Mouse (Mus musculus): ENCODE results near the gene Pnma5. TPM values are rescaled to one million over a fixed set of nuclear protein-coding genes. Genes with fewer than 3 reads are reported as not detected.

The Pnma5 gene
- total and polyA plus RNA-seq, 3 experiments = 0.07 to 0.08 TPM; not detected in 1

DNA sequence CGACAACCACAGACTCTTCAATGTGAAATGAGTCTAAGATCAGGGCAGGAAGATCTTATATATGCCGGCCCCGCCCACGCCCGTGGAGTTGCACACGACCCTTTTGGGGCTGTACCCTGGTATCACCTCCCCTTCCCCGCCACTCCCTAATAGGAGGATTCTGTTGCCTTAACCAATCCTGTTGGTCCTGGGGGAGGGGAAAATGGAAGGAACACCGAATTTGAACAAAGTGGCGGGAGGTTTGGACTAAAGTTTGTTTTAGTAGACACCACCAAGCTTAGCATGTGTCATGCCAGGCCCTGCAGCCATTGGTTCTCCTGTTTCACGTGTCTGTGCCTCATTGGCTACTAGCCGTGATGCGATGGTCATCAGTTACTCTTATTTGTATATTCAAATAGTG lies 2.8 kb upstream of the Pnma5 start:
- in situ Hi-C loops (cut with MboI; ENCODE audit: low pct_ligation_motif_present, low pct_unique_long_range_greater_than_20kb, low sequenced_read_pairs) (no loop called here), dilution Hi-C loops (cut with MboI; ENCODE audit: extremely low pct_ligation_motif_present, extremely low pct_unique_long_range_greater_than_20kb, low sequenced_read_pairs) (no loop called here)
- no peak overlapping the region for H3K4me2 ChIP-seq (ENCODE audit: insufficient read depth, low read depth, poor library complexity, severe bottlenecking)
- H3K4me1 ChIP-seq (ENCODE audit: control insufficient read depth in 1 of 2, insufficient read depth in 2 of 2) = no peaks in the 10 kb centered on the region
- no peaks in the 10 kb centered on the region for H3K27me3 ChIP-seq (replicated peaks)
- no peak overlapping the region for H3K27ac ChIP-seq (ENCODE audit: insufficient read depth, low read depth)
- no peaks in the 10 kb centered on the region for H3K9me3 ChIP-seq (replicated peaks; ENCODE audit: low read length)
- H3K36me3 ChIP-seq (replicated peaks in 1 of 2; ENCODE audit: control insufficient read depth in 1 of 2, insufficient read depth in 1 of 2, low read length in 1 of 2) = no peaks in the 10 kb centered on the region
- no peak for TF ChIP-seq ETS1 (conservative IDR thresholded peaks at IDR 0.05; ENCODE audit: low read depth, low read length)
- no peak for TF ChIP-seq POLR2AphosphoS2 (IDR thresholded peaks at IDR 0.05; ENCODE audit: low read depth, low read length)
- no peak for TF ChIP-seq MEF2A (IDR thresholded peaks at IDR 0.05; ENCODE audit: borderline replicate concordance, low read depth, low read length)
- no peak for TF ChIP-seq ZMIZ1 (IDR thresholded peaks at IDR 0.05; ENCODE audit: low read depth, low read length)
- no peak for TF ChIP-seq ZNF384 (IDR thresholded peaks at IDR 0.05; ENCODE audit: low read depth, low read length)
- TF ChIP-seq NRF1 (IDR thresholded peaks at IDR 0.05; ENCODE audit: low read depth, low read length) = no peak
- no peak for TF ChIP-seq HCFC1 (IDR thresholded peaks at IDR 0.05; ENCODE audit: low read depth, low read length)
- no peak for TF ChIP-seq JUND (conservative IDR thresholded peaks at IDR 0.05; ENCODE audit: low read depth, low read length)
- no peak for TF ChIP-seq SIN3A (IDR thresholded peaks at IDR 0.05; ENCODE audit: low read length)
- TF ChIP-seq JUN (IDR thresholded peaks at IDR 0.05; ENCODE audit: insufficient read depth, low read depth, low read length) = no peak
- no peak for TF ChIP-seq ELF1 (IDR thresholded peaks at IDR 0.05; ENCODE audit: low read depth, low read length)
- no peak for TF ChIP-seq RAD21 (IDR thresholded peaks at IDR 0.05; ENCODE audit: low read depth, low read length)
- no peak for TF ChIP-seq MXI1 (IDR thresholded peaks at IDR 0.05; ENCODE audit: low read depth, low read length)
- no peak for TF ChIP-seq BHLHE40 (IDR thresholded peaks at IDR 0.05; ENCODE audit: low read depth, low read length)
- TF ChIP-seq USF1 (IDR thresholded peaks at IDR 0.05; ENCODE audit: low read depth, low read length) = no peak
- no peak for TF ChIP-seq CHD1 (IDR thresholded peaks at IDR 0.05; ENCODE audit: low read depth, low read length)
- TF ChIP-seq MYC (IDR thresholded peaks at IDR 0.05; ENCODE audit: low read depth, low read length) = no peak
- no peak overlapping the region for H3K4me3 ChIP-seq (replicated peaks in 1 of 3; ENCODE audit: low read depth in 2 of 3, low read length in 2 of 3, poor library complexity in 1 of 3)
- H3K9ac ChIP-seq (ENCODE audit: insufficient read depth, low read depth) = no peak overlapping the region
- no peaks in the 10 kb centered on the region for H3K79me2 ChIP-seq (replicated peaks; ENCODE audit: control insufficient read depth, extremely low read depth, insufficient read depth, poor library complexity, severe bottlenecking)
- DNase-seq (ENCODE audit: extremely low read depth) = no peak

DNA sequence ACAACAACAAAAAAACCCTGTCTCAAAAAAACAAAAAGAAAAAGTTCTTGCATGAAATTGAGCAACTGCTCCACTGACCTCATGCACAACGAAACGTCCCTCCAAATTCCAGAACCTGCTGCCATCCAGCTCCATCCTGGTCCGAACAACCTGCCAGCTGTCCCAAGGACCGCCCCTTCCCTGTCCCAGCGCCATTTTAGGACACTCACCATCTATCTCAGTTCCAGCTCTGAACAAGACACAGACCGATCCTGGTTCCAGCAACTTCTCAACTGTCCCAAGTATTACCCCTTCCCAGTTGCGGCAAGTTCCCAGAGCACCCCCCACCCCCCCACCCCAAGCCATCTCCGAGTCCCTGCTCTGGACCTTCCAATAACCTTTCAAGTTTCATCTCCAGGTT lies 1.9 kb upstream of the Pnma5 start:
- no peak overlapping the region for H3K4me2 ChIP-seq (ENCODE audit: insufficient read depth, low read depth, poor library complexity, severe bottlenecking)
- no peak for TF ChIP-seq JUN (IDR thresholded peaks at IDR 0.05; ENCODE audit: insufficient read depth, low read depth, low read length)
- TF ChIP-seq ELF1 (IDR thresholded peaks at IDR 0.05; ENCODE audit: low read depth, low read length) = no peak
- no peak for TF ChIP-seq JUND (conservative IDR thresholded peaks at IDR 0.05; ENCODE audit: low read depth, low read length)
- TF ChIP-seq BHLHE40 (IDR thresholded peaks at IDR 0.05; ENCODE audit: low read depth, low read length) = no peak
- TF ChIP-seq MAZ (IDR thresholded peaks at IDR 0.05; ENCODE audit: low read depth, low read length) = no peak
- TF ChIP-seq SMC3 (IDR thresholded peaks at IDR 0.05; ENCODE audit: low read depth, low read length) = no peak
- TF ChIP-seq USF1 (IDR thresholded peaks at IDR 0.05; ENCODE audit: low read depth, low read length) = no peak
- TF ChIP-seq UBTF (IDR thresholded peaks at IDR 0.05; ENCODE audit: low read depth, low read length) = no peak
- TF ChIP-seq RAD21 (IDR thresholded peaks at IDR 0.05; ENCODE audit: low read depth, low read length) = no peak
- no peak for TF ChIP-seq TBP (conservative IDR thresholded peaks at IDR 0.05; ENCODE audit: low read depth, low read length)
- TF ChIP-seq ZKSCAN1 (IDR thresholded peaks at IDR 0.05; ENCODE audit: borderline replicate concordance, low read depth, low read length) = no peak
- no peak for TF ChIP-seq EP300 (IDR thresholded peaks at IDR 0.05; ENCODE audit: low read length)
- TF ChIP-seq NRF1 (IDR thresholded peaks at IDR 0.05; ENCODE audit: low read depth, low read length) = no peak
- TF ChIP-seq POLR2A (IDR thresholded peaks at IDR 0.05; ENCODE audit: low read depth, low read length) = no peak
- TF ChIP-seq MAFK (IDR thresholded peaks at IDR 0.05; ENCODE audit: insufficient replicate concordance, low read length) = no peak
- no peak for TF ChIP-seq MAX (IDR thresholded peaks at IDR 0.05; ENCODE audit: low read length)
- TF ChIP-seq SIN3A (IDR thresholded peaks at IDR 0.05; ENCODE audit: low read length) = no peak
- no peak for TF ChIP-seq KAT2A (IDR thresholded peaks at IDR 0.05; ENCODE audit: insufficient replicate concordance, low read length)
- no peaks in the 10 kb centered on the region for H3K27me3 ChIP-seq (replicated peaks)
- H3K4me1 ChIP-seq (ENCODE audit: control insufficient read depth in 1 of 2, insufficient read depth in 2 of 2) = no peaks in the 10 kb centered on the region
- H3K36me3 ChIP-seq (replicated peaks in 1 of 2; ENCODE audit: control insufficient read depth in 1 of 2, insufficient read depth in 1 of 2, low read length in 1 of 2) = no peaks in the 10 kb centered on the region
- no peak overlapping the region for H3K27ac ChIP-seq (ENCODE audit: insufficient read depth, low read depth)
- H3K9ac ChIP-seq (ENCODE audit: insufficient read depth, low read depth) = no peak overlapping the region
- H3K79me2 ChIP-seq (replicated peaks; ENCODE audit: control insufficient read depth, extremely low read depth, insufficient read depth, poor library complexity, severe bottlenecking) = no peaks in the 10 kb centered on the region
- DNase-seq (ENCODE audit: extremely low read depth) = no peak
- no peak overlapping the region for H3K4me3 ChIP-seq (replicated peaks in 1 of 3; ENCODE audit: low read depth in 2 of 3, low read length in 2 of 3, poor library complexity in 1 of 3)
- dilution Hi-C loops (cut with MboI; ENCODE audit: extremely low pct_ligation_motif_present, extremely low pct_unique_long_range_greater_than_20kb, low sequenced_read_pairs) (no loop called here), in situ Hi-C loops (cut with MboI; ENCODE audit: low pct_ligation_motif_present, low pct_unique_long_range_greater_than_20kb, low sequenced_read_pairs) (no loop called here)
- no peaks in the 10 kb centered on the region for H3K9me3 ChIP-seq (replicated peaks; ENCODE audit: low read length)

All from CH12.LX (cell line).